Mouse (Mus musculus) midbrain, postnatal 0 days (tissue): ENCODE measurements around the gene Gm10720. TPM values are rescaled to one million over a fixed set of nuclear protein-coding genes. Genes with fewer than 3 reads are reported as not detected.
"Not testable (repeated sequence)": the region's sequence is repeated elsewhere in the genome, so short reads cannot be mapped to it uniquely, and the experiment has no call there.

Experiments used
- ATAC-seq: fragments of 200-750 bp; cut with Nextera tagmentation; 2 replicates; pipeline ENCODE4 v1.8.0; 2017; ENCODE audit warnings: moderate number of reproducible peaks, mild to moderate bottlenecking, moderate TSS enrichment, moderate library complexity; ENCODE audit not compliant: low FRiP score
- DNase-seq: peaks from one replicate; pipeline ENCODE4 v3.0.0-alpha.2; 2015; ENCODE audit warnings: low spot score
- H3K27ac ChIP-seq: fragments of 300-500 bp; sonication (generic); 2 replicates; pipeline ENCODE4 v1.5.1; 2014; ENCODE audit warnings: low read depth, mild to moderate bottlenecking, low read length, mixed read lengths
- H3K27me3 ChIP-seq: fragments of 300-500 bp; sonication (generic); 2 replicates; pipeline ENCODE4 v1.6.1; 2014; ENCODE audit warnings: low read length, control low read depth, mixed read lengths; ENCODE audit not compliant: insufficient read depth
- H3K36me3 ChIP-seq: fragments of 300-500 bp; sonication (generic); 2 replicates; pipeline ENCODE4 v1.6.1; 2014; ENCODE audit warnings: low read length, control low read depth, mixed read lengths; ENCODE audit not compliant: insufficient read depth
- H3K4me1 ChIP-seq: fragments of 300-500 bp; sonication (generic); 2 replicates; pipeline ENCODE4 v1.6.1; 2014; ENCODE audit warnings: mild to moderate bottlenecking, control low read depth, antibody characterized with exemption, low read length, mixed read lengths; ENCODE audit not compliant: insufficient read depth
- H3K4me2 ChIP-seq: fragments of 300-500 bp; sonication (generic); 2 replicates; pipeline ENCODE4 v1.6.1; 2014; ENCODE audit warnings: low read depth, mild to moderate bottlenecking, low read length, mixed read lengths; ENCODE audit not compliant: poor library complexity, severe bottlenecking
- H3K4me3 ChIP-seq: fragments of 300-500 bp; sonication (generic); 2 replicates; pipeline ENCODE4 v1.5.1; 2014; ENCODE audit warnings: low read depth, mild to moderate bottlenecking, low read length, moderate library complexity
- H3K9ac ChIP-seq: fragments of 300-500 bp; sonication (generic); replicated peaks from 2 replicates; pipeline ENCODE4 v1.6.1; 2014; ENCODE audit warnings: mild to moderate bottlenecking, low read length, moderate library complexity, mixed read lengths; ENCODE audit not compliant: poor library complexity, severe bottlenecking
- H3K9me3 ChIP-seq: fragments of 300-500 bp; sonication (generic); 2 replicates; pipeline ENCODE4 v1.6.1; 2016; ENCODE audit warnings: low read length, control low read depth
- WGBS: fragments of 180-500 bp; shearing (Covaris S2); extraction: QIAGEN DNeasy Blood & Tissue Kit; methylation state at CpG from one replicate; pipeline ENCODE4 v1.1.7; 2014; 5-methylcytosine and 5-hydroxymethylcytosine counted together
- polyA plus RNA-seq: library from polyadenylated mRNA; unstranded; fragments of >200 nt; fragmentation: Nextera tagmentation; extraction: Ambion mirVana; gene quantifications from 2 replicates; pipeline ENCODE4 v1.2.1, GENCODE M21; 2015
- total RNA-seq: library from RNA; depleted of rRNA; stranded (reverse); fragments of >200 nt; gene quantifications from 2 replicates; pipeline ENCODE4 v1.2.3, GENCODE M21; 2014

Gm10720 gene
- total and polyA plus RNA-seq, 2 experiments from 2014 or later = not detected

DNA sequence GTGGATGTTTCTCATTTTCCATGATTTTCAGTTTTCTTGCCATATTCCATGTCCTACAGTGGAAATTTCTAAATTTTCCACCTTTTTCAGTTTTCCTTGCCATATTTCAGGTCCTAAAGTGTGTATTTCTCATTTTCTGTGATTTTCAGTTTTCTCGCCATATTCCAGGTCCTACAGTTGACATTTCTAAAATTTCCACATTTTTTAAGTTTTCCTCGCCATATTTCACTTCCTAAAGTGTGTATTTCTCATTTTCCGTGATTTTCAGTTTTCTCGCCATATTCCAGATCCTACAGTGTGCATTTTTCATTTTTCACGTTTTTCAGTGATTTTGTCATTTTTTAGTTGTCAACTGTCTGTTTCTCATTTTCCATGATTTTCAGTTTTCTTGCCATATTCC, 6.1 kb upstream of the Gm10720 start:
- H3K27ac ChIP-seq, H3K9ac ChIP-seq: not testable (repeated sequence)
- no CpG with 5 or more reads among the region's 5 CpGs for WGBS

DNA sequence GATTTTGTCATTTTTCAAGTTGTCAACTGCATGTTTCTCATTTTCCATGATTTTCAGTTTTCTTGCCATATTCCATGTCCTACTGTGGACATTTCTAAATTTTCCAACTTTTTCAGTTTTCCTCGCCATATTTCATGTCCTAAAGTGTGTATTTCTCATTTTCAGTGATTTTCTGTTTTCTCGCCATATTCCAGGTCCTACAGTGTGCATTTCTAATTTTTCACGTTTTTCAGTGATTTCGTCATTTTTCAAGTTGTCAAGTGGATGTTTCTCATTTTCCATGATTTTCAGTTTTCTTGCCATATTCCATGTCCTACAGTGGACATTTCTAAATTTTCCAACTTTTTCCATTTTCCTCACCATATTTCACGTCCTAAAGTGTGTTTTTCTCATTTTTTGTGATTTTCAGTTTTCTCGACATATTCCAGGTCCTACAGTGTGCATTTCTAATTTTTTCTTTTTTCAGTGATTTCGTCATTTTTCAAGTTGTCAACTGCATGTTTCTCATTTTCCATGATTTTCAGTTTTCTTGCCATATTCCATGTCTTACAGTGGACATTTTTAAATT, 3.3 kb upstream of the Gm10720 start:
- not testable (repeated sequence) for H3K4me1 ChIP-seq, H3K9ac ChIP-seq, DNase-seq, H3K27me3 ChIP-seq, ATAC-seq, H3K4me2 ChIP-seq, H3K9me3 ChIP-seq, H3K36me3 ChIP-seq, H3K4me3 ChIP-seq, H3K27ac ChIP-seq
- WGBS = 86% methylated on average over 2 of the region's 7 CpGs

More for the DNA sequence above, 6.1 kb upstream of the Gm10720 start:
- not testable (repeated sequence) for H3K36me3 ChIP-seq, H3K4me2 ChIP-seq, H3K4me1 ChIP-seq, H3K27me3 ChIP-seq, DNase-seq, H3K4me3 ChIP-seq, H3K9me3 ChIP-seq
- ATAC-seq = peak; percentile 46; the same call in 1 of the 2 replicates

DNA sequence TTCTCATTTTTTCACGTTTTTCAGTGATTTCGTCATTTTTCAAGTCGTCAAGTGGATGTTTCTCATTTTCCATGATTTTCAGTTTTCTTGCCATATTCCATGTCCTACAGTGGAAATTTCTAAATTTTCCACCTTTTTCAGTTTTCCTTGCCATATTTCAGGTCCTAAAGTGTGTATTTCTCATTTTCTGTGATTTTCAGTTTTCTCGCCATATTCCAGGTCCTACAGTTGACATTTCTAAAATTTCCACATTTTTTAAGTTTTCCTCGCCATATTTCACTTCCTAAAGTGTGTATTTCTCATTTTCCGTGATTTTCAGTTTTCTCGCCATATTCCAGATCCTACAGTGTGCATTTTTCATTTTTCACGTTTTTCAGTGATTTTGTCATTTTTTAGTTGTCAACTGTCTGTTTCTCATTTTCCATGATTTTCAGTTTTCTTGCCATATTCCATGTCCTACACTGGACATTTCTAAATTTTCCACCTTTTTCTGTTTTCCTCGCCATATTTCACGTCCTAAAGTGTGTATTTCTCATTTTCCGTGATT, 2.6 kb upstream of the Gm10720 start, which contains the start of gene Gm10721:
Gm10721 (plus strand) TSS at position 408 of the 547 bp plus-strand sequence.
- H3K4me1 ChIP-seq, DNase-seq, H3K27ac ChIP-seq, H3K4me3 ChIP-seq, H3K9me3 ChIP-seq, H3K4me2 ChIP-seq, H3K9ac ChIP-seq, H3K36me3 ChIP-seq, H3K27me3 ChIP-seq: not testable (repeated sequence)
- ATAC-seq = peak; percentile 73
- WGBS = no CpG with 5 or more reads among the region's 11 CpGs

DNA sequence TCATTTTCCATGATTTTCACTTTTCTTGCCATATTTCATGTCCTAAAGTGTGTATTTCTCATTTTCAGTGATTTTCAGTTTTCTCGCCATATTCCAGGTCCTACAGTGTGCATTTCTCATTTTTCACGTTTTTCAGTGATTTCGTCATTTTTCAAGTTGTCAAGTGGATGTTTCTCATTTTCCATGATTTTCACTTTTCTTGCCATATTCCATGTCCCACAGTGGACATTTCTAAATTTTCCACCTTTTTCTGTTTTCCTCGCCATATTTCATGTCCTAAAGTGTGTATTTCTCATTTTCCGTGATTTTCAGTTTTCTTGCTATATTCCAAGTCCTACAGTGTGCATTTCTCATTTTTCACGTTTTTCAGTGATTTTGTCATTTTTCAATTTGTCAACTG, 442 bp downstream of the Gm10720 start:
- H3K4me2 ChIP-seq, ATAC-seq, H3K36me3 ChIP-seq, H3K9me3 ChIP-seq, DNase-seq, H3K4me3 ChIP-seq, H3K9ac ChIP-seq, H3K27ac ChIP-seq, H3K27me3 ChIP-seq, H3K4me1 ChIP-seq: not testable (repeated sequence)
- 80% methylated on average over 4 of the region's 6 CpGs for WGBS

DNA sequence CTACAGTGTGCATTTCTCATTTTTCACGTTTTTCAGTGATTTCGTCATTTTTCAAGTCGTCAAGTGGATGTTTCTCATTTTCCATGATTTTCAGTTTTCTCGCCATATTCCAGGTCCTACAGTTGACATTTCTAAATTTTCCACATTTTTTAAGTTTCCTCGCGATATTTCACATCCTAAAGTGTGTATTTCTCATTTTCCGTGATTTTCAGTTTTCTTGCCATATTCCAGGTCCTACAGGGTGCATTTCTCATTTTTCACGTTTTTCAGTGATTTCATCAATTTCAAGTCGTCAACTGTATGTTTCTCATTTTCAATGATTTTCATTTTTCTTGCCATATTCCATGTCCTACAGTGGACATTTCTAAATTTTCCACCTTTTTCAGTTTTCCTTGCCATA, 1.7 kb downstream of the Gm10720 start, which contains the start of gene Gm10719:
Gm10719 (plus strand) TSS at position 301 of the 400 bp plus-strand sequence.
- H3K27me3 ChIP-seq, H3K27ac ChIP-seq, ATAC-seq, H3K9ac ChIP-seq, DNase-seq, H3K9me3 ChIP-seq, H3K4me3 ChIP-seq, H3K4me2 ChIP-seq, H3K36me3 ChIP-seq, H3K4me1 ChIP-seq: not testable (repeated sequence)
- WGBS = no CpG with 5 or more reads among the region's 9 CpGs

DNA sequence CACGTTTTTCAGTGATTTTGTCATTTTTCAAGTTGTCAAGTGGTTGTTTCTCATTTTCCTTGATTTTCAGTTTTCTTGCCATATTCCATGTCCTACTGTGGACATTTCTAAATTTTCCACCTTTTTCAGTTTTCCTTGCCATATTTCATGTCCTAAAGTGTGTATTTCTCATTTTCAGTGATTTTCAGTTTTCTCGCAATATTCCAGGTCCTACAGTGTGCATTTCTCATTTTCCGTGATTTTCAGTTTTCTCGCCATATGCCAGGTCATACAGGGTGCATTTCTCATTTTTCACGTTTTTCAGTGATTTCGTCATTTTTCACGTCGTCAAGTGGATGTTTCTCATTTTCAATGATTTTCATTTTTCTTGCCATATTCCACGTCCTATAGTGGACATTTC, 3.5 kb downstream of the Gm10720 start:
- ATAC-seq, H3K4me3 ChIP-seq, DNase-seq, H3K4me1 ChIP-seq, H3K4me2 ChIP-seq, H3K9ac ChIP-seq, H3K36me3 ChIP-seq, H3K27ac ChIP-seq, H3K27me3 ChIP-seq, H3K9me3 ChIP-seq: not testable (repeated sequence)
- 76% methylated on average over 9 of the region's 9 CpGs for WGBS

DNA sequence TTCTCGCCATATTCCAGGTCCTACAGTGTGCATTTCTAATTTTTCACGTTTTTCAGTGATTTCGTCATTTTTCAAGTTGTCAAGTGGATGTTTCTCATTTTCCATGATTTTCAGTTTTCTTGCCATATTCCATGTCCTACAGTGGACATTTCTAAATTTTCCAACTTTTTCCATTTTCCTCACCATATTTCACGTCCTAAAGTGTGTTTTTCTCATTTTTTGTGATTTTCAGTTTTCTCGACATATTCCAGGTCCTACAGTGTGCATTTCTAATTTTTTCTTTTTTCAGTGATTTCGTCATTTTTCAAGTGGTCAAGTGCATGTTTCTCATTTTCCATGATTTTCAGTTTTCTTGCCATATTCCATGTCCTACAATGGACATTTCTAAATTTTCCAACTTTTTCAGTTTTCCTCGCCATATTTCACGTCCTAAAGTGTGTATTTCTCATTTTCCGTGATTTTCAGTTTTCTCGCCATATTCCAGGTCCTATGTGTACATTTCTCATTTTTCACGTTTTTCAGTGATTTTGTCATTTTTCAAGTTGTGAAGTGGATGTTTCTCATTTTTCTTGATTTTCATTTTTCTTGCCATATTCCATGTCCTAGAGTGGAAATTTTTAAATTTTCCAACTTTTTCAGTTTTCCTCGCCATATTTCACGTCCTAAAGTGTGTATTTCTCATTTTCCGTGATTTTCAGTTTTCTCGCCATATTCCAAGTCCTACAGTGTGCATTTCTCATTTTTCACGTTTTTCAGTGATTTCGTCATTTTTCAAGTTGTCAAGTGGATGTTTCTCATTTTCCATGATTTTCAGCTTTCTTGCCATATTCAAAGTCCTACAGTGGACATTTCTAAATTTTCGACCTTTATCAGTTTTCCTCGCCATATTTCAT, 4.6 kb downstream of the Gm10720 start:
- peak; percentile 73; the same call in 1 of the 2 replicates for ATAC-seq

DNA sequence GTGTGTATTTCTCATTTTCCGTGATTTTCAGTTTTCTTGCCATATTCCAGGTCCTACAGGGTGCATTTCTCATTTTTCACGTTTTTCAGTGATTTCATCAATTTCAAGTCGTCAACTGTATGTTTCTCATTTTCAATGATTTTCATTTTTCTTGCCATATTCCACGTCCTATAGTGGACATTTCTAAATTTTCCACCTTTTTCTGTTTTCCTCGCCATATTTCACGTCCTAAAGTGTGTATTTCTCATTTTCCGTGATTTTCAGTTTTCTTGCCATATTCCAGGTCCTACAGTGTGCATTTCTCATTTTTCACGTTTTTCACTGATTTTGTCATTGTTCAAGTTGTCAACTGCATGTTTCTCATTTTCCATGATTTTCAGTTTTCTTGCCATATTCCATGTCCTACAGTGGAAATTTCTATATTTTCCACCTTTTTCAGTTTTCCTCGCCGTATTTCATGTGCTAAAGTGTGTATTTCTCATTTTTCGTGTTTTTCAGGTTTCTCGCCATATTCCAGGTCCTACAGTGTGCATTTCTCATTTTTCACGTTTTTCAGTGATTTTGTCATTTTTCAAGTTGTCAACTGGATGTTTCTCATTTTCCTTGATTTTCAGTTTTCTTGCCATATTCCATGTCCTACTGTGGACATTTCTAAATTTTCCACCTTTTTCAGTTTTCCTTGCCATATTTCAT, 7.0 kb downstream of the Gm10720 start:
- not testable (repeated sequence) for H3K4me2 ChIP-seq, H3K27ac ChIP-seq, H3K27me3 ChIP-seq, H3K9ac ChIP-seq, H3K9me3 ChIP-seq, H3K36me3 ChIP-seq, H3K4me3 ChIP-seq, H3K4me1 ChIP-seq, ATAC-seq
- 74% methylated on average over 9 of the region's 13 CpGs for WGBS
- peak; percentile 1 for DNase-seq

More for the DNA sequence above, 4.6 kb downstream of the Gm10720 start:
- H3K4me2 ChIP-seq, H3K9me3 ChIP-seq, H3K27ac ChIP-seq, H3K27me3 ChIP-seq, H3K4me3 ChIP-seq, H3K4me1 ChIP-seq, DNase-seq, H3K9ac ChIP-seq, H3K36me3 ChIP-seq: not testable (repeated sequence)
- 74% methylated on average over 11 of the region's 19 CpGs for WGBS
